Mouse (Mus musculus): ENCODE results near the gene Creb5.

Creb5 gene

GRCm38 (mm10) chr6:53445862-53446460 is 158.9 kb downstream of the Creb5 start:
- DNase-seq, result no peak

- DNase-seq, result no peak
These were observed 160.4 kb downstream of the Creb5 start for GRCm38 (mm10) chr6:53447479-53447878.

GRCm38 (mm10) chr6:53448317-53448870 is 161.3 kb downstream of the Creb5 start:
- DNase-seq, result no peak

GRCm38 (mm10) chr6:53449437-53450173 is 162.5 kb downstream of the Creb5 start:
- no peak for DNase-seq

- DNase-seq, result no peak
These were observed 163.4 kb downstream of the Creb5 start for GRCm38 (mm10) chr6:53450494-53450893.

GRCm38 (mm10) chr6:53452240-53452639 is 165.2 kb downstream of the Creb5 start:
- DNase-seq, result no peak

GRCm38 (mm10) chr6:53455442-53455841 is 168.4 kb downstream of the Creb5 start:
- DNase-seq, result no peak

- DNase-seq, result no peak
These were observed 169.0 kb downstream of the Creb5 start for GRCm38 (mm10) chr6:53456111-53456510.

- DNase-seq, result no peak
These were observed 173.1 kb downstream of the Creb5 start for GRCm38 (mm10) chr6:53459995-53460747.

GRCm38 (mm10) chr6:53461056-53461455 is 174.0 kb downstream of the Creb5 start:
- DNase-seq, result no peak

- no peak for DNase-seq
These were observed 175.0 kb downstream of the Creb5 start for GRCm38 (mm10) chr6:53461775-53462770.

- peak; percentile 11 for DNase-seq
These were observed 175.7 kb downstream of the Creb5 start for GRCm38 (mm10) chr6:53462802-53463201.

GRCm38 (mm10) chr6:53463261-53463813 is 176.3 kb downstream of the Creb5 start:
- DNase-seq, result no peak

- DNase-seq, result no peak
These were observed 182.1 kb downstream of the Creb5 start for GRCm38 (mm10) chr6:53469204-53469603.

GRCm38 (mm10) chr6:53469703-53470102 is 182.6 kb downstream of the Creb5 start:
- DNase-seq, result no peak

- peak; percentile 68 for DNase-seq
These were observed 183.5 kb downstream of the Creb5 start for GRCm38 (mm10) chr6:53470559-53470958.

- no peak for DNase-seq
These were observed 184.0 kb downstream of the Creb5 start for GRCm38 (mm10) chr6:53470999-53471591.

- no peak for DNase-seq
These were observed 185.7 kb downstream of the Creb5 start for GRCm38 (mm10) chr6:53472751-53473150.

GRCm38 (mm10) chr6:53477501-53477900 is 190.4 kb downstream of the Creb5 start:
- DNase-seq, result no peak

- DNase-seq, result no peak
These were observed 203.8 kb downstream of the Creb5 start for GRCm38 (mm10) chr6:53490917-53491316.

GRCm38 (mm10) chr6:53491331-53491730 is 204.3 kb downstream of the Creb5 start:
- no peak for DNase-seq
